Mouse (Mus musculus) cerebellum, postnatal 4 days (tissue): Measurements from ENCODE around the gene Med14.
A peak's percentile ranks its signal among the peaks of the same experiment; 100 is the strongest.

Experiments
- DNase-seq, 2 experiments: peaks; one replicate each; pipeline ENCODE4 v3.0.0; 2022; ENCODE audit warnings: low spot score in 2 of 2, mixed read lengths in 1 of 2

The Med14 gene

GRCm38 (mm10) chrX:12761626-12762333 is at the start of gene Med14:
TSS of gene Med14 (minus strand) at chrX:12762073.
- peak; percentile 56 to 79 for DNase-seq

- DNase-seq, result no peak
These were observed 38.7 kb upstream of the Med14 start for GRCm38 (mm10) chrX:12800559-12800958.

DNA sequence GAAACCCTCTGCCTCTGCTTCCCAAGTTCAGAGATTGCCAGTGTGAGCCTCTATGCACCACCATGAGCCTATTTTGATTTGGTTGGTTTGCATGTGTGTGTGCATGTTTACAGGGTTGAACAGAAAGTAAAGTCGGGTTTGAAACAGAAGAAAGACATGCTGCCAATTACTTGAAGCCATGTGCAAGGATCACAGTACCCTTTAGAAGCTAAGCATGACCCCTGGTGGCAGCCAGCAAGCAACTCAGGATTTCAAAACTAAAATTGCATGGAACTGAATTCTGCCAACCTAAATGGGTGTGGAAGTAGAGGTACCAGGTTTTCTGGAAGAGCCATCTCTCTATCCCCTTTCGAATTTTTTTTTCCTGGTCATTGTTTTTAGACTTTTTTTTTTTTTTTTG is 33.0 kb upstream of the Med14 start:
- no peak for DNase-seq

- peak in 1 of 2 experiments; percentile 3 for DNase-seq
These were observed 29.9 kb upstream of the Med14 start for GRCm38 (mm10) chrX:12791674-12792340.

- DNase-seq, result no peak
These were observed 11.4 kb upstream of the Med14 start for GRCm38 (mm10) chrX:12773236-12773635.

DNA sequence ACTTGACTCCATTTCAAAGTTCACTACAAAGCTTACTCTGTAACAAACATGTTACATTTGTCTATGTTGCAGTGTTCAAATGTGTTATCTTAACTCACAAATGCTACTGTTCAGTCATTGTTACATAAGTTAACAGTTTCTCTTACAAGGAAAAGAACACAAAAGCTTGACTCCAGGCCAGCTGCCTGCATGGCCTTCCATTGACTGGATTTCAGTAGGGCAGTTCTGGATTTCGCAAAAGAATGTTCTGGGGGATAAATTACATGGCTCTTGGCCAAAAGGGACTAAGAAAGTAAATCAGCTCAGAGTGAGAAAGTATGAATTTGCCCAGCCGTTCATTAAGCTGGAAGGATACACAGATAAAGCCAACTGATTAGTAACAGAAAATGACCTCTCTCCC is 9.7 kb upstream of the Med14 start:
- DNase-seq, result no peak

GRCm38 (mm10) chrX:12768571-12768970 is 6.7 kb upstream of the Med14 start:
- DNase-seq, result no peak

GRCm38 (mm10) chrX:12766846-12767564 is 5.1 kb upstream of the Med14 start:
- DNase-seq, result no peak

DNA sequence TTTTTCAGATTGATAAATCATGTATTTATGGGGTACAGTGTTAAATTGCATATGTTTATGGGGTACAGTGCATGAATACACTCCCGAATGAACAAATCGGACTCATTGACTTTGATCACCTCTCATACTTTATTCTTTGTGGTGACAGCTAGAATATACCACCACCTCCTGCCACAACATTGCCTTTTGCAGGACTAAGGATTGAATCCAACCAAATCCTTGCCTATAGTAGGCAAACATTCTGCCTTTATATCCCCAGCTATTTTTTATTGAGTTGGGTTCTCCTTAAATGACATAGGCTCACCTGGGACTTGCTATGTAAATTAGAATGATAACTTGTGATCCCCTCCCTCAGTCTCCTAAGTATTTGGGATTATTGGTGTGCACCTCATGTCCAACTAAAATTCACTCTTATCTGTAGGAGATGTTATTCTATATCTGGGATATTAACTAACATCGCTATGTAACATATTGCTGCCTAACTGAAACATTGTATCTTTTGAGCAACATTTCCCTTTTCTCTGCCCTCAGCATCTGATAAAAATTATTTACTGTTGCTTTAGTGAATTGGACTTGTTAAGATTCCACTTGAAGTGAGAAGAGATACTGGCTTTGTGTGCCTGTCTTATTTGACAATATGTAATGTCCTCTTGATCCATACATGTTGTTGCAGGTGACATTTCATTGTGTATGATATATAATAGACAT is 1.4 kb upstream of the Med14 start:
- DNase-seq, result no peak

GRCm38 (mm10) chrX:12762334-12763126 is 657 bp upstream of the Med14 start:
- no peak for DNase-seq

DNA sequence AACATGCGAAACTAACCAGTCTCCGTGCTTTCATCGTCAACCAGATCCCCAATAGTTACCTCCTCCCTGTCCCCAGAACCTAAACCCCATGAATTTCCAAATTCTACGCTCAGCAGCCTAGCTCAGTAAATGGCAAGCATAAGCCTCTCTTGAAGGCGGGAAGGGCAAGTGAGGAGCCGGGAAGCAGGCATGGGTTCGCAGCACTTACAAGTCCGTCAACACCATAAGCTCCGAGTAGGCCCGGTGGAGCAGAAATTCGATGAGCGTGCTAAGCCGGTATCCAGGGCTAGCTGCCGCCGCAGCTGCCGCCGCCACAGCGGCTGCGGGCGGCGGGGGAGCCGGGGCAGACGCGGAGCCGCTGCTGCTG is 631 bp downstream of the Med14 start:
- DNase-seq, result no peak

DNA sequence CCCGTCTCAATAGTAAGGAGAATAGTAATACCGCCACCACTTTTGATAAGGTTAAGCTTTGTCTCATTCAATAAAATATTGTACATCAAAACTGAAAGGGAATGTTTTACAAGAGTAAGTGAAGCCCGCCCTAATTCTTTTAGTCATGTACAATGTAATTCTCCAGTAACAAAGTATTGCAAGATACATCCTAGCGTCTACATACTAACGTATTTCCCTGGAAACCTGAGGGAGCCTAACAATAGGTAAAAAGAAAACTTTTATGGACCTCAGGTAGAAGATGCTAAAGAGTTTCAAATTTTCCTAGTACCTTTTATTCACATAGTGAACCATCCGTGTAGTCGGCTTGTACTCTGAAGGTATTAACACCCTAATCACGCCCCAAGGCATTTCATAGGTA is 1.4 kb downstream of the Med14 start:
- DNase-seq, result no peak

DNA sequence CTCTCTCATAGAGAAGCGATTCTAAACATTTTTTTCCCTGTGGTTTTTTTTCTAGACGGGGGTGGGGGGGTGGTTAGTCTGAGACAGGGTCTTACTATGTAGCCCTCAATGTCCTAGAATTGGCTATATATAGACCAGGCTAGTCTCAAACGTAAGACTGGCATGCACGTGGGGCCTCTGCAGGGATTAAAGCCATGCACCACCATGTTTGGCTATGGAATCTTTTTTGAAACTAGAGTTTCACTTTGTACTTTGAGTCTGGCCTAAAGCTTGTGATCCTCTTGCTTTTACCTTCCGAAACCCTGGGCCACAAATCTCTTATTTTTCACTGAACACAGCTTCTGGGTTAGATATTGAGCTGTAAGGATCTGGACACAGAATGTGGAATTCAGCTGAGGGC is 2.2 kb downstream of the Med14 start:
- no peak for DNase-seq

GRCm38 (mm10) chrX:12747886-12748285 is 14.0 kb downstream of the Med14 start:
- no peak for DNase-seq

GRCm38 (mm10) chrX:12746729-12747128 is 15.1 kb downstream of the Med14 start:
- DNase-seq, result no peak

DNA sequence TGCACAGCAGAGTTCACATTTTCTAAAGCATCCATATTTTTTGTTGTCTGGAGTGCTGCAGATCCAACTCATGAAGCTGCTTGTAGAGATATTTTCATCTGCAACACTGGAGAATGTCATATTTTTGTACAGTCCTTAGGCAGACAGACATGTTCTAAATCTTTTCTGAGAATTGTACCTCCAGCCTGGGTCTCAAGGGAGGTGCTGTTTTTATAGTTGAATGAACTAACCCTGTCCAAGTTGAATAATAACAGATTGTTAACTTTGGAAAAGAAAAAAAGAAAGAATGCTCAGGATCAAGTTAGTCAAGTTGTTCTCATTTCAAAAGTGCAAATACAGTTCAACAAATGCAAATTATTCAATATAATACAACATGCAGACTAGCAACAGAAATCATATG is 21.5 kb downstream of the Med14 start:
- DNase-seq, result no peak

DNA sequence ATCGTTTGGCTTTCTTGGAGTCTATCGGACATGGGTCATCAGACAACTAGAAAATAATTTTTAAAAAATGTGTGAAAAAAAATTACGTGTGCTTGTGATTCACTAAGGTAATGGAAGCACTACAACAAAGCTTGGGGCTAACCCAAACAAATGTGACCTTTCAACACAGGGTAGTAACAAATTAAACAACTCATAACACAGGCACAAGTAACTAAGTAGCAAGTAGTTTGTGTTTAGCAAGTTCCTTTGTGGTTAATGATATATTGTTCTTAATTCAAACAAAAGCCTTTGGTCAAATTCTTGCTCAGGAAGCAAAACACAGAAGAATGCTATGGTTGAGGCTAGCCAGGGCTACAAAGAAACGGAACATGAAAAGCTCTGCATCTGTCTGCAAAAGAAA is 45.8 kb downstream of the Med14 start:
- DNase-seq, result no peak

DNA sequence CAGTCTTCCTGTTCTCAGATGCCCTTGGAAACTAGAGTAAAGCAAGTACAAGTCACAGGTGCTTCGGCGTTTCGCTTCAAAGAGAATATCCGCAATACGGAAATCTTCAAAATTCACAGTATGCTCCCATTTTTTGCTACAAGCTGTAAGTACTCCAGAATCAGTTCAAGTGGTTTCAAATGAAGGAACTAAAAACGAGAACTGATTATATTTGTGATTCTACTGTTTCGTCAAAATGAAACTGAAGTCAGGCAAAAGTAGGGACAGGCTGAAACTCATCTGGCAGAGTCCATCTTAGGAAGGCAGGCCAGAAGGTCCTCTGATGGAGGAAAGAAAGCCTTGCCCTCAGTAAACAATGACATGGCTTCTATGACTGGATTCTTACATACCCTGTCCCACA is 48.1 kb downstream of the Med14 start:
- DNase-seq, result no peak

GRCm38 (mm10) chrX:12686910-12687309 is 75.0 kb downstream of the Med14 start:
- DNase-seq, result no peak

GRCm38 (mm10) chrX:12686071-12686470 is 75.8 kb downstream of the Med14 start:
- DNase-seq, result no peak

DNA sequence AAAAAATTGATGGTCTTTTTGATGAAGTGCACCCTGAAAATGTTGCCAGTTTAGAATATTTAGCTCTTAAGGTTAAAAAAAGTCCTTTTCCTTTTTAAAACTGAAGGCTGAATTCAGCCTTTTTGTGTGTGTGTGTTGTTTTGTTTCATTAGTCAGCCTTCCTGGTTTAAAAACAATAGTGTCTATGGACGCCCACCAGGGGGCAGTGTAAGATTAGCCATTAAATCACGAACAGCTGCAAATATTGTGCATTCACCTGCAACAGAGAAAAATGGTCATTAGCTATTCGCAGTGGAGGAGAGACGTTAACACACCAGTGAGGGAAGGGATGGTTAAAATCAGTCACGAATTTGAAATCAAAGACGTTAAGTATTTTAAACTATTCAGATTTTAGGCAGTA is 84.5 kb downstream of the Med14 start:
- peak; percentile 29 to 66 for DNase-seq
